Mouse (Mus musculus): ENCODE measurements around the gene Apbb1.

DNA sequence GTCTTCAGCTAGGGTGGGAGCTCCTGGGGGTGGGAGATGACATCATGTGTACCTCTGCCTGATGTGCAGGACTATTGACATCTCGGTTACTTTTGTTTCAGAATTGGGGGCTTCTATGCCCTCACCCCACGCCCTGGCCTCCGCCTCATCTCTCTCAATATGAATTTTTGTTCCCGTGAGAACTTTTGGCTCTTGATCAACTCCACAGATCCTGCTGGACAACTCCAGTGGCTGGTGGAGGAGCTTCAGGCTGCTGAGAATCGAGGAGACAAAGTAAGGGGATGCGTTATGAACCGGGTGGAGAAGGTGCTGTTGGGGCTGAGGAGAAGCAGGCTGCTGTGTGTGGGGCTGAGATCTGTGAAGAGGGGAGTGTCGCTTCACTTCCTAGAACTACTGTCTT, 25.0 kb downstream of the Apbb1 start:
- no peak for TF ChIP-seq GATA1 (IDR thresholded peaks at IDR 0.05; ENCODE audit: low read length)
- TF ChIP-seq TAL1 (IDR thresholded peaks at IDR 0.05; ENCODE audit: low read length), result no peak

All from erythroblast, embryonic 14.5 days (primary cell).